Mouse (Mus musculus): Measurements from ENCODE around the gene Arhgef6.

DNA sequence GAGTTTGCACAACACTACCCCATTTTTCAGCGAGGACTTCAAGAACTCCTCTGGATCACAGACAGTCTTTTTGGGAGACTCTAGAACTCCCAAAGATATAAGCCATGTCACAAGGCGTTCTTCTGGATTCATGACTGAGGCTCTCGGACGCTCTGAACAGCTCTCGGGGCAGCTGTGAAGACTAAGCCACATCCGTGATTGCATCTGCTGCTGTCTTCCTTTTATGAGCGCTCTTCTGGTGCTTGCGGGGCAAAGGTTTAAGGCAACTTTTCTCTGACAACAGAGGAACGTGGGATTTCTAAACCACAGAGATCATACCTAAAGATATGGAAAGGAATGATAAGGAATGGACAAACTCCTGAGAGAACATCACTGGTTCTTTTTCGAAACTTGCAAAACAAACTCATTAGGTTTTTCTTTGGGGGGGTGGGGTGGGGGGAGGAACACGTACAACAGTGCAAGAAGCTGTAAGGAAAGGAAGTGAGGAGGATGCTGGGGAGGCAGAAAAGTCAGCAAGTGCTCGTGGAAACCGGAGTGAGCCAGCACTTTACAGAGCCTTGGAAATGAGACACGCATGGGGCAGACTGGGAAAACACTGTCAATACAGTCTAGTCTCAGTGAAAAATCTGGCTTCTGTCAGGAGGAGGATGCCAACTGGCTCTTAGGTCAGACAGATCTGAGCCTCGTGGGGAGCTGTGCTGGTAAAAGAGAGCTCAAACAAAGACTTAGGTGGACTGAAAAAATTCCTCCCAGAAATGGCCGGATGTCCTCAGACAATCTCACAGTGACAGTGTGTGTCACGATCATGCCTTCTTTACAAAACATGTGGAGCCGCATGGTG is at the start of gene Arhgef6:
- TF ChIP-seq CTCF (IDR thresholded peaks at IDR 0.05; ENCODE audit: extremely low read depth, insufficient read depth, low read length): no peak
- TF ChIP-seq POLR2A (IDR thresholded peaks at IDR 0.05; ENCODE audit: extremely low read depth, insufficient read depth, low read length): no peak

Measured in cortical plate, adult 2 months (tissue).